Mouse (Mus musculus) ovary, adult 18-20 months (tissue): ENCODE results near the gene Ttyh3.
"Not testable (repeated sequence)": the region's sequence is repeated elsewhere in the genome, so short reads cannot be mapped to it uniquely, and the experiment has no call there.

Experiments
- DNase-seq: peaks from one replicate; pipeline ENCODE4 v3.0.0; 2022; ENCODE audit warnings: low spot score, mixed read lengths

Gene Ttyh3

GRCm38 (mm10) chr5:140648519-140649100, at the start of gene Ttyh3:
TSS of gene Ttyh3 (minus strand) at chr5:140649031.
- DNase-seq = no peak

- no peak for DNase-seq
These were observed 47.2 kb upstream of the Ttyh3 start for GRCm38 (mm10) chr5:140695987-140696386.

- no peak for DNase-seq
These were observed 39.6 kb upstream of the Ttyh3 start for GRCm38 (mm10) chr5:140688434-140688833.

- DNase-seq = no peak
These were observed 35.7 kb upstream of the Ttyh3 start for GRCm38 (mm10) chr5:140684343-140685148.

GRCm38 (mm10) chr5:140682113-140682512, 33.3 kb upstream of the Ttyh3 start:
- no peak for DNase-seq

GRCm38 (mm10) chr5:140680950-140681349, 32.1 kb upstream of the Ttyh3 start:
- no peak for DNase-seq

- no peak for DNase-seq
These were observed 31.2 kb upstream of the Ttyh3 start for GRCm38 (mm10) chr5:140680051-140680450.

GRCm38 (mm10) chr5:140677137-140677536, 28.3 kb upstream of the Ttyh3 start:
- DNase-seq = no peak

- no peak for DNase-seq
These were observed 26.8 kb upstream of the Ttyh3 start for GRCm38 (mm10) chr5:140675640-140676039.

- DNase-seq = no peak
These were observed 26.2 kb upstream of the Ttyh3 start for GRCm38 (mm10) chr5:140675079-140675478.

- no peak for DNase-seq
These were observed 25.2 kb upstream of the Ttyh3 start for GRCm38 (mm10) chr5:140674036-140674435.

GRCm38 (mm10) chr5:140672603-140673002, 23.8 kb upstream of the Ttyh3 start:
- not testable (repeated sequence) for DNase-seq

- no peak for DNase-seq
These were observed 23.3 kb upstream of the Ttyh3 start for GRCm38 (mm10) chr5:140672115-140672514.

- peak; percentile 35 for DNase-seq
These were observed 14.9 kb upstream of the Ttyh3 start for GRCm38 (mm10) chr5:140663621-140664180.

- DNase-seq = no peak
These were observed 14.1 kb upstream of the Ttyh3 start for GRCm38 (mm10) chr5:140662741-140663592.

GRCm38 (mm10) chr5:140661875-140662643, 13.2 kb upstream of the Ttyh3 start:
- DNase-seq = no peak

GRCm38 (mm10) chr5:140661427-140661826, 12.6 kb upstream of the Ttyh3 start:
- DNase-seq = no peak

- DNase-seq = no peak
These were observed 11.6 kb upstream of the Ttyh3 start for GRCm38 (mm10) chr5:140660398-140660797.

GRCm38 (mm10) chr5:140659607-140660272, 10.9 kb upstream of the Ttyh3 start:
- DNase-seq = no peak

GRCm38 (mm10) chr5:140654096-140654845, 5.4 kb upstream of the Ttyh3 start:
- DNase-seq = peak; percentile 69
